Mouse (Mus musculus) central nervous system, embryonic 11.5 days (tissue): ENCODE data around the gene Itga3. TPM values are rescaled to one million over a fixed set of nuclear protein-coding genes. Genes with fewer than 3 reads are reported as not detected.

Source experiments
- polyA plus RNA-seq: library from polyadenylated mRNA; depleted of rRNA; stranded (reverse); fragments of >200 nt; gene quantifications from 2 replicates; pipeline ENCODE4 v1.2.3, GENCODE M21; 2012; rRNA removed

Gene Itga3
- polyA plus RNA-seq: 6.0 and 9.3 TPM in 2 replicates

GRCm38 (mm10) chr11:95076536-95077111 lies at the start of gene Itga3:
TSS of gene Itga3 (minus strand) at chr11:95076801.

GRCm38 (mm10) chr11:95119990-95120632 lies 43.5 kb upstream of the Itga3 start, which contains the start of gene Dlx3:
TSS of gene Dlx3 (plus strand) at chr11:95120119.

GRCm38 (mm10) chr11:95041139-95041609 lies 35.4 kb downstream of the Itga3 start, which contains the start of gene Pdk2:
TSS of gene Pdk2 (minus strand) at chr11:95041354.

GRCm38 (mm10) chr11:95009629-95010014 lies 67.0 kb downstream of the Itga3 start, which contains the start of gene Samd14:
TSS of gene Samd14 (plus strand) at chr11:95009879.

Other genes with a start within 250 kb of the Itga3 start
- gene Col1a1, start 140.6 kb downstream of the Itga3 start, polyA plus RNA-seq: 110 and 166 TPM in 2 replicates
- gene Hils1, start 109.2 kb downstream of the Itga3 start, polyA plus RNA-seq: not detected in 2 replicates
- 0.14 and 5.2 TPM in 2 replicates for gene Sgca, start 100.5 kb downstream of the Itga3 start, polyA plus RNA-seq
- 42.8 and 62.9 TPM in 2 replicates for gene Ppp1r9b, start 85.8 kb downstream of the Itga3 start, polyA plus RNA-seq
- gene Samd14, start 66.9 kb downstream of the Itga3 start, polyA plus RNA-seq: 62.9 and 91.4 TPM in 2 replicates
- gene Pdk2, start 35.4 kb downstream of the Itga3 start, polyA plus RNA-seq: 6.2 and 13.6 TPM in 2 replicates
- gene Dlx3, start 43.3 kb upstream of the Itga3 start, polyA plus RNA-seq: 0.54 and 2.3 TPM in 2 replicates
- 0.53 TPM in 1 of 2 replicates, not detected in the other for gene Dlx4, start 69.5 kb upstream of the Itga3 start, polyA plus RNA-seq
- gene Tac4, start 184.7 kb upstream of the Itga3 start, polyA plus RNA-seq: 0.05 TPM in 1 of 2 replicates, not detected in the other
- gene Kat7, start 233.4 kb upstream of the Itga3 start, polyA plus RNA-seq: 36.7 and 51.5 TPM in 2 replicates